Mouse (Mus musculus): ENCODE measurements around the gene Gnas.

GRCm38 (mm10) chr2:174295175-174295899, 11.2 kb downstream of the Gnas start:
- no peak for TF ChIP-seq POLR2A (IDR thresholded peaks at IDR 0.05; ENCODE audit: extremely low read depth, insufficient read depth, low read length)
- TF ChIP-seq CTCF (IDR thresholded peaks at IDR 0.05; ENCODE audit: extremely low read depth, insufficient read depth, low read length) = no peak

All from cortical plate, adult 2 months (tissue).